Mouse (Mus musculus) liver, postnatal 0 days (tissue): ENCODE results near the gene Med31.

Experiments
- CTCF ChIP-seq: sonication (generic); IDR thresholded peaks from 2 replicates; pipeline ENCODE4 v1.5.1; 2016; ENCODE audit warnings: antibody characterized with exemption, low read depth
- EP300 ChIP-seq: IDR thresholded peaks from 2 replicates; pipeline ENCODE4 v1.6.1; 2016; ENCODE audit warnings: antibody characterized with exemption, low read depth, mild to moderate bottlenecking

GRCm38 (mm10) chr11:72232068-72232467 is 16.7 kb upstream of the Med31 start:
- TF ChIP-seq EP300 (no peak), CTCF (no peak)
